Mouse (Mus musculus) embryonic fibroblast, embryonic 13.5 days (primary cell): Measurements from ENCODE around the gene Mrpl20. TPM values are rescaled to one million over a fixed set of nuclear protein-coding genes. Genes with fewer than 3 reads are reported as not detected.

Experiments used
- H3K27ac ChIP-seq: 2 replicates; pipeline ENCODE4 v1.5.1; 2012; ENCODE audit warnings: low read length, control low read depth, inconsistent platforms; ENCODE audit not compliant: insufficient read depth
- H3K4me1 ChIP-seq: 2 replicates; pipeline ENCODE4 v1.6.1; 2011; ENCODE audit warnings: low read length; ENCODE audit not compliant: control insufficient read depth, insufficient read depth
- H3K4me3 ChIP-seq: 2 replicates; pipeline ENCODE4 v1.5.1; 2011; ENCODE audit warnings: mild to moderate bottlenecking, control low read depth, low read length; ENCODE audit not compliant: insufficient read depth
- CTCF ChIP-seq: IDR thresholded peaks from 2 replicates; pipeline ENCODE4 v1.5.1; 2011; ENCODE audit warnings: mild to moderate bottlenecking, control low read depth, low read length, moderate library complexity, borderline replicate concordance; ENCODE audit not compliant: insufficient read depth
- POLR2A ChIP-seq: IDR thresholded peaks from 2 replicates; pipeline ENCODE4 v1.6.1; 2011; ENCODE audit warnings: low read depth, mild to moderate bottlenecking, control low read depth, low read length, moderate library complexity
- polyA plus RNA-seq: library from polyadenylated mRNA; stranded (reverse); fragments of >200 nt; gene quantifications from 2 replicates; pipeline ENCODE4 v1.2.4, GENCODE M21; 2011; ENCODE audit warnings: low read depth; ENCODE audit not compliant: missing spikeins, insufficient read length

The Mrpl20 gene
- polyA plus RNA-seq, 1 experiment = 129 TPM

DNA sequence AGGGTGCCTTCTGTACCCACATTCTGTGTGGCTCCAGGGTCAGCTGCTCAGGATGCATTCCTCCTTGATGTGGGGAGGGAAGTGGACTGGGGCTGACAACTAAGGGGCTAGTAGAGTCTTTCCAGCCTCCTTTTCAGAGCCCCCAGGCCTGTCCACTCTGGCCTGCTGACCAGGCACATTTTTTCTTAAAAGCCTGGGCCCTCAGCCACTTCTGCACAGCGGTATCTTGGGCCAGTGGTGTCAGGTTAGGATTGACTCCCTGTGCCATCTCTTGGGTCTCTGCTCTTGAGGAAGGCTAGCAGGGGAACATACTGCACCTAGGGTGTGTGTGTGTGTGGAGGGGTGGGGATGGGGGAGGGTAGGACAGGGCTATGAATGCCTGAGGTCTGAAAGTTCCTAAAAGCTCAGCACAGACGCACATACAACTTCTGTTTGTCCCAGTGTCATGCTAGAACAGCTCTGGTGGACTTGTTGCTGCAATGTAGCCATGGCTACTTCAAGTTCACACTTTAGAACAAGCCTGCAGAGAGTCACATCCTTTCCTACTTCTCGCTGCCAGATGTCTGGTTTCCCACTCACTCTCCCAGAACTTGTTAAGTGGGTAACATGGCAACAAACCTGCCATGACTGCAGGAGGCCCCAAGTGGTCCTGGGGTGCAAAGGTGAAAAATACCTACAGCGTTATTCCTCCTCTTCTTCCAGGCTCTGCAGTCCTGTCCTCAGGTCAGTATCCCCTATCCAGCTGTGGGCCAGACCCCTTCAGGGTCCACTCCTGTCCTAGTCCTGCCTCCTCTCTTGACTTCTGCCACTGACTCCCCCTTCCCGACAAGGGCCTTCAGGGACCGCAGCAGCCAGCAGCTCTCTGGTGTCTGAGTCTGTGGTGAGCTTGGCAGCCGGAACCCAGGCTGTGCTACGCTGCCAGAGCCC, 37.7 kb downstream of the Mrpl20 start:
- peak overlapping the region; percentile 81 for H3K4me3 ChIP-seq
- TF ChIP-seq CTCF (no peak), POLR2A (peak; percentile 5; the same call in 1 of the 2 replicates)
- H3K27ac ChIP-seq = peak overlapping the region; percentile 97
- peaks cover 4% of the 10 kb centered on the region; the same call in 1 of the 2 replicates for H3K4me1 ChIP-seq

DNA sequence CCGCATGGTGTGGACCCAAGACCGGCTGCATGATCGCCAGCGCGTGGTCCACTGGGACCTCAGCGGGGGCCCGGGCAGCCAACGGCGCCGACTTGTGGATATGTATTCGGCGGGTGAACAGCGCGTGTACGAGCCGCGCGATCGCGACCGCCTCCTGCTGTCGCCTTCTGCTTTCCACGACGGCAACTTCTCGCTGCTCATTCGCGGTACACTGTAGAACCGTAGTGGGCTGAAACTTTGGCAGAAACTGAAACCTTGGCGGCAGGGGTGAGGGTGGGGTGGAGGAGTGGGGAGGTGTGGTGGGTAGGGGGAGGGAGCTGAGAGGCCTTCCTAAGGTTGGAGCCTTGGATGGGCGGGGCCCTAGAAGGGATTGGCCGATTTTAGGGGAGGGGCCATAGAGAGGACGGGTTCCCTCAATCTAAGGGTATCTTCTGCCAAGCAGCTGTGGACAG, 38.4 kb downstream of the Mrpl20 start:
- peak overlapping the region; percentile 97 for H3K27ac ChIP-seq
- peak; percentile 75 for TF ChIP-seq POLR2A
- TF ChIP-seq CTCF = peak; percentile 61; the same call in 1 of the 2 replicates
- H3K4me3 ChIP-seq = peak overlapping the region; percentile 81
- peaks cover 4% of the 10 kb centered on the region; the same call in 1 of the 2 replicates for H3K4me1 ChIP-seq

DNA sequence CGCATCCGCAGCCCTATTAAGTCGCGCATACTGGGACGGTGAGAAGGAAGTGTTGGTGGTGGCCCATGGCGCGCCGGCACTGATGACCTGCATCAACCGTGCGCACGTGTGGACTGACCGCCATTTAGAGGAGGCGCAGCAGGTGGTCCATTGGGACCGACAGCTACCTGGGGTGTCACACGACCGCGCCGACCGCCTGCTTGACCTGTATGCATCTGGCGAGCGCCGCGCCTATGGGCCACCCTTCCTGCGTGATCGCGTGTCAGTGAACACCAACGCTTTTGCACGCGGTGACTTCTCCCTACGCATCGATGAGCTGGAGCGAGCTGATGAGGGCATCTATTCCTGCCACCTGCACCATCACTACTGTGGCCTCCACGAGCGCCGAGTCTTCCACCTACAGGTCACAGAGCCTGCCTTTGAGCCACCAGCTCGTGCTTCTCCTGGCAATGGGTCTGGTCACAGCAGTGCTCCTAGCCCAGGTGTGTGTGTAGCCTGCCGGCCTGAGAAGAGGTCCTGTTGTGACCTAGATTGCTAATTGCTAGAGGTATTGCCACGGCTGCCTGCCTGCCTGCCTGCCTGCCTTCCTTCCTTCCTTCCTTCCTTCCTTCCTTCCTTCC, 39.1 kb downstream of the Mrpl20 start:
- Histone ChIP-seq H3K27ac (no peak overlapping the region), H3K4me1 (peaks cover 4% of the 10 kb centered on the region; the same call in 1 of the 2 replicates), H3K4me3 (peak overlapping the region; percentile 16; the same call in 1 of the 2 replicates)
- no peak for TF ChIP-seq POLR2A
- no peak for TF ChIP-seq CTCF

DNA sequence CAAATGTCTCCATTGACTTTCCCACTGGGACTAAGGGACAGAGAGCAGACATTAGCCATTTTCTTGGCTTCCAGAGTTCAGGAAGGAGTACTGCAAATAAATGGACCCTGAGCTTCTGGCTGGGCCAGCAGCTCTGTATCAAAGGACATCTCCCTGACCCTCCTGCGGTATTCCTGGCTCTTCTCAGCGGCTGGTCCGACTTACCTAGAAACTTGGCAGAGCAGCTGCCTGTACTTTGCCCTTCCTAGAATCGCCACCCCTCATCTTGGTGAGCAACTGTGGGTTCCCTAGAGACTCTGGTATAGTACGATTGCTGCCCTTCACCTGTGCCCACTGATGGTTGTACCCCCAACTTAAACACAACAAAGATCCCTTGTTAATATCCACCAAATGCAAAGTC, 40.6 kb downstream of the Mrpl20 start:
- TF ChIP-seq POLR2A (no peak), CTCF (no peak)
- Histone ChIP-seq H3K4me3 (no peak overlapping the region), H3K4me1 (peaks cover 4% of the 10 kb centered on the region; the same call in 1 of the 2 replicates), H3K27ac (no peak overlapping the region)

DNA sequence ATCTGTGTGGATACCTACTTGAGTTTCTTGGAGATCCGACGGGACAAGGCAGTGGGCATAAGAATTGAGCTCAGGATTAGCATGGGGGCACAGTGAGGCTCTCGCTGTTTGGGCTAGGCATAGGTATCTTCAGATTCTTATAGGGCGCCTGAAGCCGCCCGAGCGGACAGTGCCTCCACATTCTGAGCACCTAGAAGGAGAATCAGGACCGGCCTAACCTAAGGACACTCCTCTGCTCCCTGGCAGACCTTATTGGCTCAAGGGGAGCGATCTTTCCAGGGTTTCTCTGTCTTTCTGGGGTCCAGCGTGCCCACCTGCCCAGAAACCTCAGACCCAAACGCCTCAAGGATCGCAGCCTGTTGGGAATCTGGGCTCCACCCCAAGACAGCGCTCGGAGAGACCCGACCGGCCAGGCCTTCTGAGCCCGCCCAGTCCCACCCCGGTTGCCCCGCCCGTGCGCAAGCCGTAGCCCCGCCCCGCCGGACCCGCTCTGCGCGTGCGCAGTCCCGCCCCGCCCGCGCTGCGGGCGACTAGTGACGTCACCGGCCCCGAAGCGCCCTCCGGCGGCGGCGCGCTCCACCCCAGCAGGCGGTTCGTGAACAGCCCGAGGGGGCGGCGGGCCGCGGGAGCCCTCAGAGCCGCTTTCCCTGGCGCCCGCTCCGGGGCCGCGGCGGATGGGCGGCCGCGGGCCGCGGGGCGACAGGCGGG, 44.3 kb downstream of the Mrpl20 start, which contains the start of gene Dvl1:
TSS of gene Dvl1 (plus strand) at position 532 of the 708 bp plus-strand sequence.
- Histone ChIP-seq H3K27ac (peak within 1 kb of the TSS; percentile 70), H3K4me3 (peak within 1 kb of the TSS; percentile 69), H3K4me1 (peaks cover 6% of the 10 kb centered on the region; the same call in 1 of the 2 replicates)
- 0 out of 2 replicates have a peak, but pooled peaks have one; percentile 21 for TF ChIP-seq CTCF
- peak; percentile 62 for TF ChIP-seq POLR2A

DNA sequence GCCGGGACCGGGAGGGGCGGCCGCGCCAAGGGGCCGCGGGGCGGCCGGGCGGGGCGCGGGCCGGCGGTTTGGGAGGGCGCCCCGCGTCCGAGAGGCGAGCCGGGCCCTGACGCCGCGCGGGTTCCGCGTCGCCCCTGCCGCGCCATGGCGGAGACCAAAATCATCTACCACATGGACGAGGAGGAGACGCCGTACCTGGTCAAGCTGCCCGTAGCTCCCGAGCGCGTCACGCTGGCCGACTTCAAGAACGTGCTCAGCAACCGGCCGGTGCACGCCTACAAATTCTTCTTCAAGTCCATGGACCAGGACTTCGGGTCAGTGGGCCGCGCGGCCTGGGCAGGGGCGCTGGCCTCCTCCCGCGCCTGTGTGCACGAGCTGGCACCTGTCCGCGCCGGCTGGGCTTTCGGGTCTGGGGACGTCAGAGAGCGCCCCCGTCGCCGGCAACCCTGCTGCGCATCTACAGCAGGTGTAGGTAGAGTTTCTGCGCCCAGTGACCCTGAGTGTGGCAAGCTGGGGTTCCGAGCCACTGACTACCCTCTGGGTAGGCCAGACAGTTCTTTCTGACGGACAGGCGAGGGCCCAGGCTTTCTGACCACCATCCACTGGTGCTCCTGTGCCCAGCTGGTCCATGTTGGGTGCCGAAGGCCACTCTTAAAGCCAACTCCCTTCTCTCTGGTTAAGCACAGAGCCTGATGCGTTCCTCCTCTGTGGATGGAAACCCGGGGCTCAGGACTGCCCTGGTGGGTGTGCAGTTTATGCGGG, 45.1 kb downstream of the Mrpl20 start:
- H3K4me1 ChIP-seq = peaks cover 6% of the 10 kb centered on the region; the same call in 1 of the 2 replicates
- no peak for TF ChIP-seq CTCF
- TF ChIP-seq POLR2A = no peak
- no peak overlapping the region for H3K27ac ChIP-seq
- peak overlapping the region; percentile 69 for H3K4me3 ChIP-seq

DNA sequence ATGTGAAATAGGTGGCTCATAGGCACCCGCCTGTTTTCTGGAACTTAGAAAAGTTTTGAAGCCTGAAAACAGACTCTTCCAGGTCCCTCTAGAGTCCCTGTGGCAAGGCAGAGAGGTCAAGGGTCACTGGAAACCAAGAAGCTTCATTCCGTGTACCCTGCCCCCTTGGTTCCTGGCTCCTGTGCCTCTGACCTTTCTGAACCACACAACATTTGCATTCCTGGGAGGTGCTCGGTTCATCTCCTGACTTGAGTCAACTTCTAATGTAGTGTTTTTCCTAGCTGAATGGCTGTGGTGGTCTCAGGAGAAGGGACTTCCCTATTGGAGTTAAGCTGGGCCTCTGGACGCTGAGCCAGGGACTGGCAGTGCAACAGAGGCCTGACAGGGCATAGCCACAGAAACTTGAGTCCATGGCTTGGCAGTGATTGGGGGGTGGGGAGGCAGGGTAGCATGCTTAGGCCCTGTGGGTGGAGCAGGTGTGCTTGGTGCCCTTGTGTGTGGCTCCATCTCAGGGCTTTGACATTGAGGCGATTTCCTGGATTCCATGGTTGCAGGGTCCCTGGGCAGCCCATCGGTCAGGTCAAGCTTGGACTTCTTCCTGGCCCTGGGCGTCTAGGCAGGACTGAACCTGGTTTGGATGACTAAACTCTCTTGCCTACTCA, 45.9 kb downstream of the Mrpl20 start:
- Histone ChIP-seq H3K4me1 (peaks cover 6% of the 10 kb centered on the region; the same call in 1 of the 2 replicates), H3K27ac (no peak overlapping the region), H3K4me3 (peak overlapping the region; percentile 69)
- TF ChIP-seq POLR2A = no peak
- TF ChIP-seq CTCF = no peak

DNA sequence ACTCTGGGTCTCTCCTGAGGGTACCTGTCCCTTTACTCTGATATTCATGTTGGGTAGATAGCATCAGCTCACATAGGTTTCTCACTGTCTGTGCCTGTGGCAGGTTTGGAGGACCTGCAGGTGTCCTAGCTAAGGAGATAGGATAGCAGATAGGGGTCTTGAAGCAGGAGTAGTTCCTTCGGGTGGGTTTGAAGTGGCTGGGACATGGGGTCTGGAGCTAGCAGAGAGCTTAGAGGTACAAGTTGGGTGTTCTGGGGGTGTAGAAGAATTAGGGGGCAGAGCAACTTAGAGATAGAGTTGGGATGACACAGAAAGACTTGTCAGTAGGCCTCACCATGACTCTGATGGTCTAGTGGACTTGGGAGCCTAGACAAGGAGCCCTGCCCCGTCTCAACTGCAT, 46.7 kb downstream of the Mrpl20 start:
- TF ChIP-seq CTCF (no peak), POLR2A (no peak)

More for the DNA sequence above, 46.7 kb downstream of the Mrpl20 start:
- Histone ChIP-seq H3K4me3 (no peak overlapping the region), H3K4me1 (peaks cover 6% of the 10 kb centered on the region; the same call in 1 of the 2 replicates), H3K27ac (no peak overlapping the region)
